Mouse (Mus musculus) neural tube, embryonic 11.5 days (tissue): ENCODE measurements around the gene Zbed4. TPM values are rescaled to one million over a fixed set of nuclear protein-coding genes. Genes with fewer than 3 reads are reported as not detected.
A peak's percentile ranks its signal among the peaks of the same experiment; 100 is the strongest.
"Not testable (repeated sequence)": the region's sequence is repeated elsewhere in the genome, so short reads cannot be mapped to it uniquely, and the experiment has no call there.

Experiments used
- ATAC-seq: fragments of 200-750 bp; cut with Nextera tagmentation; 2 replicates; pipeline ENCODE4 v1.8.0; 2017; ENCODE audit warnings: moderate number of reproducible peaks, mild to moderate bottlenecking, moderate TSS enrichment, moderate library complexity; ENCODE audit not compliant: insufficient read depth, low FRiP score, low TSS enrichment
- DNase-seq: peaks from one replicate; pipeline ENCODE4 v3.0.0-alpha.2; 2015; ENCODE audit warnings: low spot score
- H3K27ac ChIP-seq: fragments of 300-500 bp; sonication (generic); 2 replicates; pipeline ENCODE4 v1.5.1; 2014; ENCODE audit warnings: low read depth, mild to moderate bottlenecking, low read length
- H3K27me3 ChIP-seq: fragments of 300-500 bp; sonication (generic); 2 replicates; pipeline ENCODE4 v1.6.1; 2014; ENCODE audit warnings: mild to moderate bottlenecking, low read length, mixed read lengths; ENCODE audit not compliant: control insufficient read depth, insufficient read depth
- H3K36me3 ChIP-seq: fragments of 300-500 bp; sonication (generic); 2 replicates; pipeline ENCODE4 v1.6.1; 2014; ENCODE audit warnings: mild to moderate bottlenecking, low read length, moderate library complexity, mixed read lengths; ENCODE audit not compliant: control insufficient read depth, insufficient read depth
- H3K4me1 ChIP-seq: fragments of 300-500 bp; sonication (generic); 2 replicates; pipeline ENCODE4 v1.6.1; 2014; ENCODE audit warnings: low read length, mixed read lengths; ENCODE audit not compliant: control insufficient read depth, insufficient read depth
- H3K4me2 ChIP-seq: fragments of 300-500 bp; sonication (generic); 2 replicates; pipeline ENCODE4 v1.6.1; 2014; ENCODE audit warnings: low read depth, mild to moderate bottlenecking, moderate library complexity
- H3K4me3 ChIP-seq: fragments of 300-500 bp; sonication (generic); 2 replicates; pipeline ENCODE4 v1.5.1; 2014; ENCODE audit warnings: low read depth, low read length
- H3K9ac ChIP-seq: fragments of 300-500 bp; sonication (generic); 2 replicates; pipeline ENCODE4 v1.6.1; 2014; ENCODE audit warnings: mild to moderate bottlenecking, low read length
- H3K9me3 ChIP-seq: fragments of 300-500 bp; sonication (generic); 2 replicates; pipeline ENCODE4 v1.6.1; 2016; ENCODE audit warnings: low read length; ENCODE audit not compliant: control insufficient read depth
- WGBS: fragments of 180-500 bp; shearing (Covaris S2); extraction: QIAGEN DNeasy Blood & Tissue Kit; methylation state at CpG from one replicate; pipeline ENCODE4 v1.1.7; 2014; 5-methylcytosine and 5-hydroxymethylcytosine counted together
- polyA plus RNA-seq: library from polyadenylated mRNA; unstranded; fragments of >200 nt; fragmentation: Nextera tagmentation; extraction: Ambion mirVana; gene quantifications from 2 replicates; pipeline ENCODE4 v1.2.1, GENCODE M21; 2014

Zbed4 gene
- polyA plus RNA-seq, 1 experiment from 2014 or later: 48.6 TPM

GRCm38 (mm10) chr15:88745926-88746325 is 5.5 kb upstream of the Zbed4 start:
- ATAC-seq: no peak
- no peaks in the 10 kb centered on the region for H3K27me3 ChIP-seq
- H3K4me2 ChIP-seq: no peak overlapping the region
- H3K4me1 ChIP-seq: peaks cover 6% of the 10 kb centered on the region; the same call in 1 of the 2 replicates
- no peak overlapping the region for H3K9ac ChIP-seq
- no peak overlapping the region for H3K27ac ChIP-seq
- WGBS: 44% methylated on average over 3 of the region's 3 CpGs
- no peak overlapping the region for H3K4me3 ChIP-seq
- no peaks in the 10 kb centered on the region for H3K9me3 ChIP-seq
- no peak for DNase-seq
- H3K36me3 ChIP-seq: no peaks in the 10 kb centered on the region

GRCm38 (mm10) chr15:88749617-88750016 is 1.8 kb upstream of the Zbed4 start:
- not testable (repeated sequence) for H3K9me3 ChIP-seq, H3K9ac ChIP-seq, H3K27ac ChIP-seq, ATAC-seq, H3K4me1 ChIP-seq, H3K4me3 ChIP-seq, H3K27me3 ChIP-seq, H3K36me3 ChIP-seq, H3K4me2 ChIP-seq, DNase-seq
- WGBS: 93% methylated on average over 8 of the region's 8 CpGs

- peak overlapping the region; percentile 80; the same call in 1 of the 2 replicates for H3K4me2 ChIP-seq
- WGBS: 91% methylated on average over 10 of the region's 10 CpGs
- H3K4me1 ChIP-seq: peaks cover 7% of the 10 kb centered on the region; the same call in 1 of the 2 replicates
- H3K27me3 ChIP-seq: no peaks in the 10 kb centered on the region
- no peak overlapping the region for H3K9ac ChIP-seq
- no peak overlapping the region for H3K27ac ChIP-seq
- H3K9me3 ChIP-seq: no peaks in the 10 kb centered on the region
- no peak for ATAC-seq
- H3K4me3 ChIP-seq: no peak overlapping the region
- peaks cover 3% of the 10 kb centered on the region; the same call in 1 of the 2 replicates for H3K36me3 ChIP-seq
- no peak for DNase-seq
Observed at GRCm38 (mm10) chr15:88750032-88750431, 1.4 kb upstream of the Zbed4 start.

GRCm38 (mm10) chr15:88750677-88751563 is 540 bp upstream of the Zbed4 start:
- ATAC-seq (peak; percentile 95), DNase-seq (peak; percentile 99)
- Histone ChIP-seq H3K36me3 (peaks cover 3% of the 10 kb centered on the region; the same call in 1 of the 2 replicates), H3K4me1 (peaks cover 7% of the 10 kb centered on the region; the same call in 1 of the 2 replicates), H3K27ac (peak overlapping the region; percentile 79), H3K4me2 (peak overlapping the region; percentile 80), H3K4me3 (peak overlapping the region; percentile 82), H3K27me3 (no peaks in the 10 kb centered on the region), H3K9ac (peak overlapping the region; percentile 62), H3K9me3 (no peaks in the 10 kb centered on the region)
- 9% methylated on average over 53 of the region's 54 CpGs for WGBS

GRCm38 (mm10) chr15:88752403-88752733 is 908 bp downstream of the Zbed4 start:
- no peaks in the 10 kb centered on the region for H3K9me3 ChIP-seq
- H3K36me3 ChIP-seq: peaks cover 5% of the 10 kb centered on the region; the same call in 1 of the 2 replicates
- peak overlapping the region; percentile 53 for H3K4me2 ChIP-seq
- peak overlapping the region; percentile 94 for H3K27ac ChIP-seq
- H3K4me1 ChIP-seq: peaks cover 7% of the 10 kb centered on the region; the same call in 1 of the 2 replicates
- H3K9ac ChIP-seq: peak overlapping the region; percentile 87
- WGBS: under 1% methylated on average over 8 of the region's 8 CpGs
- DNase-seq (no peak), ATAC-seq (no peak)
- H3K4me3 ChIP-seq: peak overlapping the region; percentile 82
- no peaks in the 10 kb centered on the region for H3K27me3 ChIP-seq

- H3K9ac ChIP-seq: no peak overlapping the region
- H3K4me1 ChIP-seq: peaks cover 7% of the 10 kb centered on the region; the same call in 1 of the 2 replicates
- WGBS: 97% methylated on average over 2 of the region's 2 CpGs
- H3K27me3 ChIP-seq: no peaks in the 10 kb centered on the region
- H3K4me3 ChIP-seq: no peak overlapping the region
- no peak overlapping the region for H3K4me2 ChIP-seq
- ATAC-seq (no peak), DNase-seq (no peak)
- no peak overlapping the region for H3K27ac ChIP-seq
- no peaks in the 10 kb centered on the region for H3K9me3 ChIP-seq
- peaks cover 12% of the 10 kb centered on the region for H3K36me3 ChIP-seq
Observed at GRCm38 (mm10) chr15:88754896-88755295, 3.4 kb downstream of the Zbed4 start.

GRCm38 (mm10) chr15:88755761-88756160 is 4.3 kb downstream of the Zbed4 start:
- Histone ChIP-seq H3K4me1 (peaks cover 3% of the 10 kb centered on the region; the same call in 1 of the 2 replicates), H3K36me3 (peaks cover 12% of the 10 kb centered on the region), H3K4me3 (no peak overlapping the region), H3K9me3 (no peaks in the 10 kb centered on the region), H3K9ac (no peak overlapping the region), H3K27me3 (no peaks in the 10 kb centered on the region), H3K27ac (no peak overlapping the region), H3K4me2 (no peak overlapping the region)
- DNase-seq: no peak
- no peak for ATAC-seq
- 94% methylated on average over 18 of the region's 18 CpGs for WGBS

GRCm38 (mm10) chr15:88758061-88758460 is 6.6 kb downstream of the Zbed4 start:
- no peak for ATAC-seq
- 92% methylated on average over 3 of the region's 3 CpGs for WGBS

GRCm38 (mm10) chr15:88761551-88761950 is 10.1 kb downstream of the Zbed4 start:
- peaks cover 8% of the 10 kb centered on the region for H3K36me3 ChIP-seq
- no peak for DNase-seq
- WGBS: 97% methylated on average over 4 of the region's 4 CpGs

More at GRCm38 (mm10) chr15:88758061-88758460, 6.6 kb downstream of the Zbed4 start:
- Histone ChIP-seq H3K9me3 (no peaks in the 10 kb centered on the region), H3K4me2 (no peak overlapping the region), H3K27me3 (no peaks in the 10 kb centered on the region), H3K9ac (no peak overlapping the region), H3K4me3 (no peak overlapping the region), H3K27ac (no peak overlapping the region), H3K36me3 (peaks cover 12% of the 10 kb centered on the region), H3K4me1 (no peaks in the 10 kb centered on the region)
- no peak for DNase-seq

More at GRCm38 (mm10) chr15:88761551-88761950, 10.1 kb downstream of the Zbed4 start:
- H3K27ac ChIP-seq: no peak overlapping the region
- no peaks in the 10 kb centered on the region for H3K4me1 ChIP-seq
- no peak overlapping the region for H3K4me3 ChIP-seq
- no peak for ATAC-seq
- H3K27me3 ChIP-seq: no peaks in the 10 kb centered on the region
- no peak overlapping the region for H3K9ac ChIP-seq
- no peak overlapping the region for H3K4me2 ChIP-seq
- no peaks in the 10 kb centered on the region for H3K9me3 ChIP-seq
